Mouse (Mus musculus): ENCODE results near the gene Rora.

GRCm38 (mm10) chr9:68685562-68685961 lies 32.0 kb downstream of the Rora start:
- TF ChIP-seq CTCF (IDR thresholded peaks at IDR 0.05; ENCODE audit: control insufficient read depth, insufficient read depth, insufficient read length) (no peak), MAX (IDR thresholded peaks at IDR 0.05) (no peak), MYOD1 (IDR thresholded peaks at IDR 0.05; ENCODE audit: control insufficient read depth, insufficient read length, low read depth) (no peak), USF1 (IDR thresholded peaks at IDR 0.05; ENCODE audit: low read depth) (no peak), MYOG (IDR thresholded peaks at IDR 0.05; ENCODE audit: control insufficient read depth, extremely low read depth, insufficient read length) (no peak), CEBPB (IDR thresholded peaks at IDR 0.05; ENCODE audit: low read depth) (no peak), FOSL1 (IDR thresholded peaks at IDR 0.05; ENCODE audit: insufficient read depth, low read length, poor library complexity, severe bottlenecking) (no peak)
